Mouse (Mus musculus) myocyte (in vitro differentiated cells): Measurements from ENCODE around the gene Kcnmb3.

Experiments
- CEBPB ChIP-seq: IDR thresholded peaks from 2 replicates; pipeline ENCODE4 v1.6.1; 2011; ENCODE audit warnings: mild to moderate bottlenecking, moderate library complexity; ENCODE audit not compliant: poor library complexity, insufficient read depth, severe bottlenecking
- E2F4 ChIP-seq: IDR thresholded peaks from one replicate; pipeline ENCODE4 v1.6.1; 2011; ENCODE audit warnings: mild to moderate bottlenecking, control low read depth, moderate library complexity; ENCODE audit not compliant: insufficient read depth
- MAX ChIP-seq: IDR thresholded peaks from one replicate; pipeline ENCODE4 v1.6.1; 2011; ENCODE audit warnings: low read depth, mild to moderate bottlenecking, control low read depth
- MYOD1 ChIP-seq, 3 experiments: IDR thresholded peaks; one replicate each; pipeline ENCODE4 v1.6.1; 2011; ENCODE audit warnings: control low read depth in 2 of 3, low read depth in 2 of 3, mild to moderate bottlenecking in 2 of 3, moderate library complexity in 1 of 3; ENCODE audit not compliant: insufficient read length in 2 of 3, control insufficient read depth in 1 of 3
- POLR2A ChIP-seq: IDR thresholded peaks from one replicate; pipeline ENCODE4 v1.6.1; 2011; ENCODE audit warnings: low read depth, mild to moderate bottlenecking, control low read depth, moderate library complexity; ENCODE audit not compliant: insufficient read length
- POLR2AphosphoS2 ChIP-seq: IDR thresholded peaks from one replicate; pipeline ENCODE4 v1.6.1; 2011; ENCODE audit warnings: low read depth, control low read depth; ENCODE audit not compliant: insufficient read length
- REST ChIP-seq: IDR thresholded peaks from one replicate; pipeline ENCODE4 v1.6.1; 2011; ENCODE audit warnings: mild to moderate bottlenecking, control low read depth, moderate library complexity; ENCODE audit not compliant: insufficient read depth, insufficient read length
- SRF ChIP-seq: IDR thresholded peaks from one replicate; pipeline ENCODE4 v1.6.1; 2011; ENCODE audit warnings: low read depth; ENCODE audit not compliant: control insufficient read depth, insufficient read length
- TCF12 ChIP-seq: IDR thresholded peaks from one replicate; pipeline ENCODE4 v1.6.1; 2011; ENCODE audit warnings: mild to moderate bottlenecking, control low read depth; ENCODE audit not compliant: poor library complexity, insufficient read depth, severe bottlenecking
- TCF3 ChIP-seq: IDR thresholded peaks from one replicate; pipeline ENCODE4 v1.6.1; 2011; ENCODE audit warnings: low read depth, control low read depth; ENCODE audit not compliant: insufficient read length
- USF1 ChIP-seq: IDR thresholded peaks from one replicate; pipeline ENCODE4 v1.6.1; 2011; ENCODE audit warnings: low read depth, mild to moderate bottlenecking, control low read depth, moderate library complexity

DNA sequence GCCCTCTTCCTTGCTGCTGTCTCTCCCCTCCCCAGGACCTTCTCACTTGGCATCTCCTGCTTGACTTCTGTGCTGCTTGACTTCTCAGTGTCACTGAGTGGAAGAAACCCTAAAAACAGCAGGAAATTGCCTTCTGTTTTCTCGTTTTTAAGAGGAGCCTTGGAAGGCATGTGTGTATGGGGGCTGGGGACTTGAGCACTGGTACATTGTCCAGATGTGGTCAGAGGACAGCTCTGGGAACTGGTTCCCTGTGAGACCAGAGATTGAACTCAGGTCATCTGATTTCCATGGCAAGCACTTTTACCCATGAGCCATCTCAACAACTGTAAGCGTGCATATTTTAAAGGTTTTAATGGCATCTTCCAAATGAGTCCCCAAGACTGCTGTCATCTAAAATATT lies 58.0 kb downstream of the Kcnmb3 start:
- no peak for TF ChIP-seq POLR2A
- no peak for TF ChIP-seq USF1
- no peak for TF ChIP-seq REST
- TF ChIP-seq TCF3, result no peak
- no peak for TF ChIP-seq POLR2AphosphoS2
- TF ChIP-seq SRF, result no peak
- TF ChIP-seq E2F4, result no peak
- no peak for TF ChIP-seq CEBPB
- TF ChIP-seq TCF12, result no peak
- no peak for TF ChIP-seq MAX
- no peak for TF ChIP-seq MYOD1 (IDR thresholded peaks at IDR 0.05; ENCODE audit: control insufficient read depth in 1 of 3, insufficient read length in 2 of 3, low read depth in 2 of 3)
